Mouse (Mus musculus): ENCODE data around the gene Ccdc61.

- TF ChIP-seq CTCF (IDR thresholded peaks at IDR 0.05) (no peak), POLR2A (IDR thresholded peaks at IDR 0.05; ENCODE audit: insufficient read depth, low read depth, low read length) (no peak)
Measured at GRCm38 (mm10) chr7:18848395-18848794, 61.8 kb downstream of the Ccdc61 start.
